ENCODE assay signal across 8 mouse cellular contexts in the genomic region with DNA sequence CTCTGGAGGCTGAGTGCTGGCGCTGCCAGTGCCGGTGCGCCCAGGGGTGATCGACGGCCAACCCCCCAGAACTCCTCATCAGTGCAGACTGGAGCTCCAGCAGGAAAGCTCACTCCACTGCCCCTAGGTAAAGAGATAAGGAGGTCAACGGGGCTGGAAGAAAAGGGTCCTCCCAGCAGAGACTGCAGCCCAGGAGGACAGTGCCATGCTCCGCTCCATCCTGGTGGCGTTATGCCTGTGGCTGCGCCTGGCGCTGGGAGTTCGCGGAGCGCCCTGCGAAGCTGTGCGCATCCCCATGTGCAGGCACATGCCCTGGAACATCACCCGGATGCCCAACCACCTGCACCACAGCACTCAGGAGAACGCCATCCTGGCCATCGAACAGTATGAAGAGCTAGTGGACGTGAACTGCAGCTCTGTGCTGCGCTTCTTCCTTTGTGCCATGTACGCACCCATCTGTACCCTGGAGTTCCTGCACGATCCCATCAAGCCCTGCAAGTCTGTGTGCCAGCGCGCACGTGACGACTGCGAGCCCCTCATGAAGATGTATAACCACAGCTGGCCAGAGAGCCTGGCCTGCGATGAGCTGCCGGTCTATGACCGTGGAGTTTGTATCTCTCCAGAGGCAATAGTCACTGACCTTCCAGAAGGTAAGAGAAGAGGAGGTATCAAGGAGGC. TPM values are rescaled to one million over a fixed set of nuclear protein-coding genes. Genes with fewer than 3 reads are reported as not detected.
DNase-seq lines count a peak whose midpoint lies in the region; ATAC-seq lines count a peak whose summit lies in the region.

No protein-coding gene starts in this region.

- whole genome bisulfite sequencing in kidney, embryonic 16.5 days: 22% methylated on average over 30 of the region's 30 CpGs
- 24% methylated on average over 30 of the region's 30 CpGs for WGBS in embryonic facial prominence, embryonic 11.5 days
- WGBS in hindbrain, embryonic 16.5 days: 14% methylated on average over 30 of the region's 30 CpGs
- 17% methylated on average over 30 of the region's 30 CpGs for WGBS in midbrain, embryonic 14.5 days

- peak overlapping the region; percentile 63 for H3K9ac ChIP-seq in kidney, embryonic 16.5 days (replicated peaks; ENCODE audit: low read length)
- peak overlapping the region; percentile 55 for H3K9ac ChIP-seq in embryonic facial prominence, embryonic 11.5 days (replicated peaks; ENCODE audit: low read length)
- peak overlapping the region; percentile 73 for H3K9ac ChIP-seq in hindbrain, embryonic 16.5 days (ENCODE audit: low read depth, low read length)
- H3K9ac ChIP-seq in midbrain, embryonic 14.5 days (replicated peaks; ENCODE audit: low read length): peak overlapping the region; percentile 58

- no peak overlapping the region for H3K27ac ChIP-seq in kidney, embryonic 16.5 days (ENCODE audit: low read length)
- no peak overlapping the region for H3K27ac ChIP-seq in embryonic facial prominence, embryonic 11.5 days (replicated peaks; ENCODE audit: low read depth, low read length)
- no peak overlapping the region for H3K27ac ChIP-seq in hindbrain, embryonic 16.5 days (ENCODE audit: low read depth, low read length)
- H3K27ac ChIP-seq in midbrain, embryonic 14.5 days (replicated peaks; ENCODE audit: low read depth, low read length): no peak overlapping the region

- no peak for DNase-seq in kidney, postnatal 14 days
- peak; percentile 54 for DNase-seq in ZHBTc4 (ENCODE audit: low read depth, low spot score)
- DNase-seq in embryonic facial prominence, embryonic 11.5 days (ENCODE audit: low spot score): peak; percentile 14
- DNase-seq in midbrain, embryonic 14.5 days: peak; percentile 61
- DNase-seq in right cerebral cortex, postnatal 25 days: no peak
- DNase-seq in urinary bladder, postnatal 36 days (ENCODE audit: low spot score in 2 of 2): no peak

- H3K27me3 ChIP-seq in kidney, embryonic 16.5 days (ENCODE audit: insufficient read depth, low read length): peaks cover 12% of the 10 kb centered on the region
- H3K27me3 ChIP-seq in embryonic facial prominence, embryonic 11.5 days (ENCODE audit: control insufficient read depth, insufficient read depth, low read length): peaks cover 5% of the 10 kb centered on the region
- no peaks in the 10 kb centered on the region for H3K27me3 ChIP-seq in hindbrain, embryonic 16.5 days (replicated peaks; ENCODE audit: control insufficient read depth, insufficient read depth, low read length)
- no peaks in the 10 kb centered on the region for H3K27me3 ChIP-seq in midbrain, embryonic 14.5 days (ENCODE audit: control insufficient read depth, insufficient read depth, low read length)

- 0 out of 2 replicates have a peak, but pooled peaks cover 7% of the 10 kb centered on the region for H3K4me1 ChIP-seq in kidney, embryonic 16.5 days (ENCODE audit: insufficient read depth, low read length)
- H3K4me1 ChIP-seq in embryonic facial prominence, embryonic 11.5 days (ENCODE audit: control insufficient read depth, insufficient read depth, low read length): no peaks in the 10 kb centered on the region; the same call in 1 of the 2 replicates
- H3K4me1 ChIP-seq in hindbrain, embryonic 16.5 days (ENCODE audit: control insufficient read depth, insufficient read depth, low read depth, low read length): peaks cover 1% of the 10 kb centered on the region
- peaks cover 6% of the 10 kb centered on the region; the same call in 1 of the 2 replicates for H3K4me1 ChIP-seq in midbrain, embryonic 14.5 days (ENCODE audit: control insufficient read depth, insufficient read depth, low read length)

- peak; percentile 7; the same call in 1 of the 2 replicates for ATAC-seq in kidney, embryonic 16.5 days (ENCODE audit: low FRiP score, low TSS enrichment)
- peak; percentile 26; the same call in 1 of the 2 replicates for ATAC-seq in embryonic facial prominence, embryonic 11.5 days (replicated peaks; ENCODE audit: insufficient number of reproducible peaks, low FRiP score, low TSS enrichment, low read depth)
- ATAC-seq in hindbrain, embryonic 16.5 days: peak; percentile 41
- ATAC-seq in midbrain, embryonic 14.5 days (ENCODE audit: low FRiP score, low TSS enrichment): peak; percentile 24

- H3K4me2 ChIP-seq in kidney, embryonic 16.5 days (replicated peaks; ENCODE audit: low read depth, low read length): peak overlapping the region; percentile 93
- peak overlapping the region; percentile 87 for H3K4me2 ChIP-seq in embryonic facial prominence, embryonic 11.5 days (ENCODE audit: low read depth, low read length)
- peak overlapping the region; percentile 95 for H3K4me2 ChIP-seq in hindbrain, embryonic 16.5 days (ENCODE audit: low read length)
- H3K4me2 ChIP-seq in midbrain, embryonic 14.5 days (ENCODE audit: low read length): peak overlapping the region; percentile 93

- H3K36me3 ChIP-seq in kidney, embryonic 16.5 days (ENCODE audit: insufficient read depth, low read length): no peaks in the 10 kb centered on the region
- no peaks in the 10 kb centered on the region for H3K36me3 ChIP-seq in embryonic facial prominence, embryonic 11.5 days (replicated peaks; ENCODE audit: control insufficient read depth, insufficient read depth, low read depth, low read length)
- no peaks in the 10 kb centered on the region for H3K36me3 ChIP-seq in hindbrain, embryonic 16.5 days (ENCODE audit: control insufficient read depth, insufficient read depth, low read length)
- no peaks in the 10 kb centered on the region for H3K36me3 ChIP-seq in midbrain, embryonic 14.5 days (ENCODE audit: control insufficient read depth, insufficient read depth, low read length)

- no peaks in the 10 kb centered on the region for H3K9me3 ChIP-seq in kidney, embryonic 16.5 days (ENCODE audit: low read length)
- H3K9me3 ChIP-seq in embryonic facial prominence, embryonic 11.5 days (replicated peaks; ENCODE audit: control insufficient read depth, low read length): no peaks in the 10 kb centered on the region
- H3K9me3 ChIP-seq in hindbrain, embryonic 16.5 days (ENCODE audit: control insufficient read depth, low read length): no peaks in the 10 kb centered on the region
- H3K9me3 ChIP-seq in midbrain, embryonic 14.5 days (ENCODE audit: control insufficient read depth, low read length): no peaks in the 10 kb centered on the region

- peak overlapping the region; percentile 52 for H3K4me3 ChIP-seq in kidney, embryonic 16.5 days (ENCODE audit: low read length)
- H3K4me3 ChIP-seq in embryonic facial prominence, embryonic 11.5 days (ENCODE audit: low read depth, low read length): peak overlapping the region; percentile 46
- peak overlapping the region; percentile 60 for H3K4me3 ChIP-seq in hindbrain, embryonic 16.5 days (ENCODE audit: low read length)
- peak overlapping the region; percentile 53 for H3K4me3 ChIP-seq in midbrain, embryonic 14.5 days (replicated peaks; ENCODE audit: low read depth, low read length)

RNA-seq across cellular contexts. Expression of gene Sfrp4, which starts 0.5 kb away (rescaled TPM):
- polyA plus RNA-seq in kidney, embryonic 16.5 days (2015; fragmentation: Nextera tagmentation; extraction: Ambion mirVana): 2.2 and 2.4 TPM in 2 replicates
- polyA plus RNA-seq in embryonic facial prominence, embryonic 11.5 days (2014; fragmentation: Nextera tagmentation; extraction: Ambion mirVana): 0.43 and 0.97 TPM in 2 replicates
- polyA plus RNA-seq in hindbrain, embryonic 16.5 days (2015; fragmentation: Nextera tagmentation; extraction: Ambion mirVana): 4.4 and 4.9 TPM in 2 replicates
- polyA plus RNA-seq in midbrain, embryonic 14.5 days (2014; fragmentation: Nextera tagmentation; extraction: Ambion mirVana): 2.5 and 2.7 TPM in 2 replicates

RNA-seq across cellular contexts. Expression of gene Epdr1, which starts 3.6 kb away (rescaled TPM):
- polyA plus RNA-seq in kidney, embryonic 16.5 days (2015; fragmentation: Nextera tagmentation; extraction: Ambion mirVana): 24.3 and 26.2 TPM in 2 replicates
- 13.4 and 15.2 TPM in 2 replicates for polyA plus RNA-seq in embryonic facial prominence, embryonic 11.5 days (2014; fragmentation: Nextera tagmentation; extraction: Ambion mirVana)
- polyA plus RNA-seq in hindbrain, embryonic 16.5 days (2015; fragmentation: Nextera tagmentation; extraction: Ambion mirVana): 26.7 and 33.4 TPM in 2 replicates
- 17.7 and 17.9 TPM in 2 replicates for polyA plus RNA-seq in midbrain, embryonic 14.5 days (2014; fragmentation: Nextera tagmentation; extraction: Ambion mirVana)

Comparison
In these comparisons a context has a peak if more than half of its experiments do, and no peak if none do; other contexts are left out.
1. DNase-seq: peak in ZHBTc4 (single experiment), embryonic facial prominence, embryonic 11.5 days (single experiment) and midbrain, embryonic 14.5 days (single experiment); none in kidney, postnatal 14 days (single experiment), right cerebral cortex, postnatal 25 days (single experiment) and urinary bladder, postnatal 36 days (0 of 2).
2. Peak in every context shown above with its lines, with median percentiles within 50 percentile points of each other: ATAC-seq, H3K4me2 ChIP-seq, H3K4me3 ChIP-seq and H3K9ac ChIP-seq.